Mouse (Mus musculus): ENCODE data around the gene Tbkbp1.
A peak's percentile ranks its signal among the peaks of the same experiment; 100 is the strongest.

The Tbkbp1 gene

DNA sequence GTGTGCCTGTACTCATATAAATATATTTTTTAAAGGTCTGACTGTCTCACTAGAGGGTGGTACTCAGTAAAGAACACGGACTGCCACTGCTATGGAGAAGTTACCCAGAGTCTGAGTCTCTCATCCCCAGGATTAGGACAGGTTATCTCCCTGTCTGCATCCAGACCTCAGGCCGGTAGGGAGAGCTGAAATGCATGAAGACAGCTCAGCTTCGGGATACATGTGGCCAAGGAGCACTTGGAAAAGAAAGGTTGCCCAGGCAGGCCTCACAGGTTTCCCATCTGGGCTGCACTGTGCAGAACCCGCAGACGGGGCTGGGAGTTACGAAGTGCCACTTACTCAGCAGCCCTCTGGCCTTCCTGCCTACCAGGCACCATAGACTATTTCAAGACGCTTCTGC is 5.7 kb upstream of the Tbkbp1 start:
- no peak for DNase-seq (ENCODE audit: low spot score)

DNA sequence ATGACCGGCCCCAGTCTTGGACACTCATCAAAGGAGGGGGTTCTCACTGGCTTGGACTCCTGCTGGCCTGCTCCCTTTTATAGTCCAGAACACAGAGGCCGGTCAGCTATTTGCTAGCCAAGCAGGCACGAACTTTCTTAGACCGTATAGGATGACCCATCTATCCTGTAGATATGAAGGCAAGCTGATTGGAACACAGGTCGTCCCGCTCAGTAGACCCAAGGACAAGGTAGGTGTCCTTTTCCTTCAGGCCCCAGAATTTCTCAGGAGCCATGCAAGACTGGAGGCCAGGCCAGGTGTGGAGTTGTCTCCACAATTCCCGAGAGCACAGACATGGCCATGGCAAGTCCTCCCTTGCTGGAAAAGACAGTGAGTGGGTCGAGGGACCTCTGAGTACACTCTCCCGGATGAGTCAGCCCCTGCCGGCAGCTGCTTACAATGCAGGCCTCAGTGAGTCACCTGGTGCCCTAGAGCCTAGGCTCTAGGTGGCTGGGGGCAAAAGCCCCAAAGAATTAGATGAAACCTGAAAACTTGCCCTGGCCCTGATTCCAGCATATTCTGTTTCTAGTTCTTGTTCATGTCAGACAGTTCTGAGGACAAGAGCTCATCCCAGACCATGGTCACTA is 1.5 kb upstream of the Tbkbp1 start:
- DNase-seq (ENCODE audit: low spot score): peak; percentile 55

DNA sequence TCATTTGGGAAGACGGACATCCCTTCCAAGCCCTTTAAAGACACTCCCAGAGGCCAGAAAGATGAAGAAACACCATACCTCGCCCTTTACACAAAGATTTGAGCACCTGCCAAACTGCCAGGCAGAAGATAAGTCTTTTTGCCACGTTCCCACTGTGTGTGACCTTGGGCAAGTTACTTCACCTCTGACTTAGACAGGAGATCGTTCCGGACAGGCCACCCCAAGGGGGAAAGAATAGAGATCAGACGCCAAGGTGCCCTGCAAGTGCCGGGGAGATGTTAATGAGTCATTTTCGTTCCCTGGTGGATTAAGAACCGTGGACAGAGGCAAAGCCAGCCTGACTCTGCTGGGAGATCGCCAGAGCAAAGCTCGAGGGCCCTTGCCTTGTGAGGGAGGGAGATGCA is 730 bp upstream of the Tbkbp1 start:
- DNase-seq (ENCODE audit: low spot score): peak; percentile 53

DNA sequence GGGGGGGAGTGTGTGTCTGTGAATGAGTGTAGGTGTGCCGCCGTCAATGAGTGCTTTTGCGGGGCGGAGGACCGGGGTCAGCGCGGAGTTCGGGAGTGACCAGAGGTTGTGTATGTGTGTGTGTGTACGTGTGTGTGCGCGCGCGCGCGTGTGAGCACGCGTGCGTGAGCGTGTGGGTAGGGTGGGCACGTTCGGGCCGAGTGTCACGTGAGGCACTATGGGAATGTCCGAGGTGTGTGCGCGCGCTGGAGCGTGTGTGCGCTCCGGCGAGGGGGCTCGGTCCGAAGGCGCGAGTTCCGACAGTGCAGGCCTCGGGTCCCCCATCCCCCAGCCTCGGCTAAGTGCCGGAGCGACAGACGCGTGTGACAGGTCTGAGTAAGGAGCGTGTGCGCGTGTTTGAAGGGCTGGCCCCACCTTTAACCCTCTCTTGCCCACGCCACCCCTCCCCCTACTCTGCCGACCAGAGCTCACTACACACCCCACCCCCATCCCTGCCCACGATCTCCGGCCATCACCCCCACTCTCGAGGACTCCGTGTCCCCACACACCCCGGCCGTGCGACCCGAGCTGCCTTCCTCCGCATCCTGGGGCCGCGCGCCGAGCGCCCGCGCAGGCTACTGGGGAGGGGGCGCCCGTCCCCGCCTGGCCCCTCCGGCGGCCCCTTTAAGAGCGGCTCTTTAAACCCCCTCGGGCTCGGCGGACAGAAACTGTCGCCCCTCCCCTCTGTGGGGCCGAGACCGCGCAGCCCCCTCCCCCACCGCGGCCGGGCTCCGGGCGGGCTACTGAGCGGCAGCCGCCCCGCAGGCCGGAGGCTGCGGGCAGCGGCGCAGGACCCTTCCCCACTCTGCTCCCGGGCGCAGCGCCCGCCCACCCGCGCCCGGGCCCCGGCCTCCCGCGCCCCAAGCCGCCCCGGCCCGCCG is 624 bp downstream of the Tbkbp1 start:
- peak; percentile 87 for DNase-seq (ENCODE audit: low spot score)

DNA sequence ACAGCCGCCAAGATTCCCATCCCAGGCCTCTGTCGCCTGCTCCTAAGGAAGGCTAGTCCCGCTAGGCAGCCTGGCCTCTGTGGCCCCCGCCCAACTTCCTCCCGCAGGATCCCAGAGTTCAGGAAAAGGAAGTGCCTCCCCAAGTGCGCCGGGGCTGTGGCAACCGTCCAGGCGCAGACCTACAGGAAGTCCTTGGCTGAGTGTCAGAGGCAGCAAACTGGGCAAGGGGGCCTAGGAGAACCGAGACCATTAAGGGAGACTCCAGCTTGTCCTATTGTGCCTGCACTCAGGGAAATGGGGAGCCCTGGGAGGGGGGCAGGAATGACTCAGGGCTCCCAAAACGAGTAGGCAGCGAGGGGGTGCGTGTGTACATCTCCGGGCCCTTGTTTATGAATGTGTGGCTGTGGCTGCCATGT is 1.3 kb downstream of the Tbkbp1 start:
- peak; percentile 47 for DNase-seq (ENCODE audit: low spot score)

DNA sequence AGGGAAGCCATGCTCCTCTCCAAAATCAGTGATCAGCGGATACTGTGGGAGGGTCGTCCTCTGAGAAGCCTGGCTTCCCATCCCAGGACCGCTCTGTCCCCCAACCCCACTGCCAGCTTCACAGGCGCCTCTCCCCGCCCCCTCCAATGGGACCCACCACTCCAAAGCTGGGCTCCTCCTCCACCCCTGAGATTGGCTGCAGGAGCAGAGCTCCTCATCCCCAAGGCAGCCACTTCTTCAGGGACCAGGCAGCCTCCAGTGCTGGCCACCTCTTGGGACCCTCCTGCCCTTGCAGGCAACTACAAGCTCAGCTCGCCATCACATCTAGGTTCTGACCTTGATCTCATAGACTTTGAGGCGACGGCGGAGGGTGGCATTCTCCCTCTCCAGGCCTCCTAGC is 2.3 kb downstream of the Tbkbp1 start:
- DNase-seq (ENCODE audit: low spot score): no peak

DNA sequence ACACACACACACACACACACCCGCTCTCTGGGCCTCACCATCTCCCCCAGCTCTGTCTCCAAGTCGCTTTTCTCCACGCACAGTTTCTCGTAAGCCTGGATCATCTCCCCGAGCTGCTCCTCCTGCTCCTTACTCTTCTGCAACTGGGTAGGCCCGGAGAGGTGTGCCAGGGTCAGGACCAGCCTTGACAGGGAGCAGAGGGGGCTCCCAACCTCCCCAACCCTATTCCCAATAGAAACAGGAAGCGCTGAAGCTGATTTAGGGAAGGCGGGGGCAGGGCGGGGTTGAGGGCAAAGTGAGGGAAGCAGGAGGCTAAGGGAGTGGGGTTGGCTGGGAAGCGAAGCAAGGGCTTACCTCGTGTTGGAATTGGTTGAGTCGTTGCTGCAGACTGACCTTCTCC is 2.7 kb downstream of the Tbkbp1 start:
- DNase-seq (ENCODE audit: low spot score): no peak

DNA sequence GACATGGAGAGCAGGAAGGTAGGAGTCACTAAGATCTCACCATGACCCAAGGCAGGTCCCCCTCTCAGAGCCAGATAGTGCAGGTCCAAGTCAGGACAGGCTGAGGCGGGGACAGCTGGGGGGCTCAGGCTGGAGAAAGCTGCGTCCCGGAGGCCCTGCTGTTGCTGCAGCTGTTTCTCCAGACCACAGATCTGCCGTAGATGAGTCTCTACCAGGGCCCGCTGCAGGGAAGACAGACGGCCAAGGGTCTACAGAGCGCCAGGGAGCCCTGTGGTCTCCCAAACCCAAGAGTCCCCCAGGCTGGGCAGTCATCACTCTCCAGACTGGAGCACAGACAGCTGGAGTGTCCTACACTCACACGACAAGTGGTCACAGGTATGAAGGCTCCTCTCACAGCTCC is 4.0 kb downstream of the Tbkbp1 start:
- DNase-seq (ENCODE audit: low spot score): no peak

DNA sequence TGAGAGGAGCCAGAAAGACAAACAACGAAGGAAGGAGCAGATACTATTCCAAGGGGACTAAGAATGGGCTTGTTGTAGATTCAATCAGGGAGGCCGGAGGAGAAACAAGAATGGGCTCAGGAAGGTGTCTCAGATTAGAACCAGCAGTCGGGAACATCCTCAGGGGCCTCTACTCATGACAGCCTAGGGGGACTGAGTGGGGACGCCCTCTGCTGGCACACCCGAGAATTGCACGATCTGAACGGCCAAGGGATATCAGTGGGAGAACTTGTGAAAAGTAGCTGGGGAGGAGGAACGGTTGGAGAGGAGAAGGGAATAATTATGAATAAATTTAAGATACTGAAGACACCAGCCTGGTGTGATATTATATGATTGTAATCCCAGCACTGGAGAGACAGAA is 4.6 kb downstream of the Tbkbp1 start:
- DNase-seq (ENCODE audit: low spot score): peak; percentile 89

DNA sequence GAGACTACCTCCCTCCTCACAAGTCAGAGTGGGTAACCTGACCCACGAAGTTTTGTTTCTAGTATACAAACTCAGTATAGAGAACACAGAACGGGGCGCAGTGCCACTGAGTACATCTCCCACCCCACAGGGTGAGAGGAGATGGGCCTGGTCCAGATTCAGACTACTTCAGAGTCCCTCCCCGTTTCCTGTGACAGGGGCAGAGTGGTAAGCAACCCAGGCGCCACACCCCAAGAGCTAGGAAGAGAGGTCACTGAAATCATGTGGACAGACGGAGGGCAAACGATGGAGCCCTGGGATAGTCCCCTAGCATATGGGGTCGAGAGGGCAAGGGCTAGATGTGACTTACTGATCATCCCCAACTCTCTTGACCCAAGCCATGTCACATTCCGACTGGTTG is 5.3 kb downstream of the Tbkbp1 start:
- no peak for DNase-seq (ENCODE audit: low spot score)

DNA sequence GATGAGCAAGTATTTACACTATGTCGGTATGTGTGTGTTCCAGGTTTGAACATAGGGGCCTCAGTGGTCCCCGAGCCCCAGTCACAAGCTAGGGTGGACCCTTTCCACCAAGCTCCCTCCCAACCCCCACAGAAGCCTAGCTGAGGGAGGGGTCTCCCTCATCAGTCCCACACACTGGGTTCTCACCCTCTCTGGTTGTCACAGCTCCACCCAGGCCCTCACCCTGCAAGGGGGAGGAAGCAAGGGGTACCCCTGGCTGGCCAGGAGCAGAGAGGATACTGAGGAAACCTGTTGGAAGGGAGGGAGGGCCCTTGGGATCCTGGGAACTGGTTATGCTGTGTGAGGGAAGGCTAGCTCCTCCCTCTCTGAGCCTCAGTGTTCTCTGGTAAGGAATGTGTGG is 6.0 kb downstream of the Tbkbp1 start:
- DNase-seq (ENCODE audit: low spot score): no peak

DNA sequence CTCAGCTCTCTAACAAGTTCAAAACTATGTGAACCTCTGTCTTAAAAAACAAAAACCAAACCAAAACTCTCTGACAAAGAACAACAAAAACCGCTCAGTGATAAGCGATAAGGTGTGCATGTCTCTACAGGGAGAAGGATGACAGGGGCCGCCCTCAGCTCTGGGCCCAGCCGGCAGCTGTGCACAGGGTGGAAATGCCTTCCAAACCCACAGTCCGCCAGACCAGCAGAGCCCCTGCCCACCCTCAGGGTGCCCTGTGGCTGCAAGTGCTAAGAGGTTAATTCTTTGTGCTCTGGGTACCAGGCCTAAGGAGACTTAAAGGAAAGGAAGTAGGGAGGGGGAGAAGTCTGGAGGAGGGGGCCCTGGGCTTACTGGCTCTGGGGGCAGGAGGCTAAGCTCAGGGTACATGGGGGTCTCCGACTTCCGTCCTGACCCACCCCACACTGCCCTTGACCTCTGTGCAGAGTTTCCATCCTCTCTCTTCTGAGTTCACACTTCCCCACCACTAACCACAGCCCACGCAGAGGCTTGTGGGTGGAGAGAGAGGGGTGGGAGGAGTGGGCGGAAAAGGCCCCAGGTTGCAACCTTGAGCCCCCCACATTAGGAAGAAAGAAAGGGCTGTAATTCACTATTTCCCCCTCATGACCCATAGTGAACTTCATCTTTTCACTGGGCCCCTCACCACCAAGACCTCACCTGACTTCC is 7.9 kb downstream of the Tbkbp1 start:
- DNase-seq (ENCODE audit: low spot score): no peak

DNA sequence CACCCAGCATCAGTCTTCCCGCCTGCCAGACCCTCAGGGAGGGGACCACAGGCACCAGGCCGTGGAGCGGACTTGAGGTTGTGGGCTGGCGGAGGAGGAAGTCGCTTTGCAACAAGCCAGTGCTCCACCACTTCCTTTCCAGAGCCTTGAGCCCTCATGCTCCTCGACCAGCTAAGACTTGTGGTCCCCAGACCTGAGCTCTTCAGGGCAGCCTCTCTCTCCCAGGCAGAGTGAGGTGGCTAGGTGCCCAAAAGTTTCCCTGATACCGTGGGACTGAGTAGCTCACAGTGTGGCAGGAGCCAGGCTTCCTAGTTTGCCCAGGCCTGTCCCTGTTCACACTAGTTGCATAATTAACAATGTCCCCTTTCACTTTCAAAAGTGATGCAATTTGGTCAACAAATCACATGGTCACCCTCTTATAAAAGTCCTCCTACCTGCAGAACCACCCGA is 9.1 kb downstream of the Tbkbp1 start:
- DNase-seq (ENCODE audit: low spot score): no peak

DNA sequence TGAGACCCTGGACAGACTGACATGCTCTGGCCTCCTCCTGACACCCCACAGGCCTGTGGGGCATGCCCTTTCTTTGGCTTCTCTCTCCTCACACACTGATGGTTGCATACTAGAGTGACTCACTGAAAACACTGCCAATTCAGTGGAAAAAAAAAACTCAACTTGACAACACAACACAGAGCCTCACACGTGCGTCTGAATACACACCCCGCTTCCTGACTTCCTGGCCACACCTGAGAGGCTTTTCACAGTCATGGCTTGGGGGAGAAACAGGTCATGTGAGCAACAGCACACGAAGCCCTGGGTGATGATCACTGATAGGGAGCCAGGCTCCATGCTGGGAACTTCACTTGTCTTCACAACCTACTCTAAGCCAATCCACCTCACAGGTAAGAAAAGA is 10.5 kb downstream of the Tbkbp1 start:
- no peak for DNase-seq (ENCODE audit: low spot score)

DNA sequence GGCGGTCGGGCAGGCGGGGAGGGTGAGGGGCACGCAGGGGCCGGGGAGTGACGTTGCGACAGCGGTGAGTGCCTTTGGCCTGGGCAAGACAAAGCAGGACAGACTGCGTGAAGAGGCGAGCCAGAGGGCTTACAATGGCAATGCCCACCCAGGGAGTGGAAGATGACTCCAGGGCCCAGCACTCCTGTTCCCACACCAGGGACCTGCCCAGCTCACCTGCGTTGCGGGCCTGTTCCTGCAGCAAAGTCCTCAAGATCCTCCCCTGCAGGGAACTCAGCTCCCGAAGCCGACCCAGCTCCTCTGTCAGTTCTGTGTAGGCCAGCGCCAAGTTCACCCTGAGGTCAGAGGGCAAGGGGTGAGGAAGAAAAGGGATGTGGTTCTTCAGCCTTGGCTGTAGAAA is 12.0 kb downstream of the Tbkbp1 start:
- no peak for DNase-seq (ENCODE audit: low spot score)

DNA sequence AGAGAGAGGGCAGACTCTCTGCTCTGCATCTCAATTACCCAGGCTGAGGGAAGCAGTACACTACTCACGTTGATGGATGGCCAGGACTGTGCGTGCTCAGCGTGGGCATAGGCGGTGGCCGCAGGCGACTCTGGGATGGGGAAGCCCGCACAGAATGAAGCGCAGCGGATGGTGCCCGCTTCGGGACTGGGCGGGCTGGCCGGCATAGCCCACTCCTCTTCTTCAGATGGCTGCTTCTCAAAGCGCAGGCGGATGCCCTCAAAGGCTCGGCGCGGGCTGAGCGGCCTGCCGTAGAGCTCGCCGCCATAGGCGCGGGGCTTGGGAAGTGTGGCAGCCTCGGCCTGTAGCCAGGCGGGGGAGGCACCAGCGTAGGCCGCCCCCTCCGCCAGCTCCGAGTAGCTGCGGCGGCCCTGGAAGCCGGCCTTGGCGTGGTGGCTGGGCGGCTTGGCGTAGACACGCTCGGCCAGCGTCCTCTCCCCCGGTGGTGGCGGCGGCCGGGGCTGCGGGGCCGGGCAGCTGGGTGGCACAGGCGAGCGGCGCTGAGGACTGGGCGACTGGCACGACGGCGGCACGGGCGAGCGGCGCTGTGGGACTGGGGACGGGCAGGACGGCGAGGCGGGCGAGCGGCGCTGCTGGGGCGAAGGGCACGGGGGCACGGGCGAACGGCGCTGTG is 12.6 kb downstream of the Tbkbp1 start:
- no peak for DNase-seq (ENCODE audit: low spot score)

DNA sequence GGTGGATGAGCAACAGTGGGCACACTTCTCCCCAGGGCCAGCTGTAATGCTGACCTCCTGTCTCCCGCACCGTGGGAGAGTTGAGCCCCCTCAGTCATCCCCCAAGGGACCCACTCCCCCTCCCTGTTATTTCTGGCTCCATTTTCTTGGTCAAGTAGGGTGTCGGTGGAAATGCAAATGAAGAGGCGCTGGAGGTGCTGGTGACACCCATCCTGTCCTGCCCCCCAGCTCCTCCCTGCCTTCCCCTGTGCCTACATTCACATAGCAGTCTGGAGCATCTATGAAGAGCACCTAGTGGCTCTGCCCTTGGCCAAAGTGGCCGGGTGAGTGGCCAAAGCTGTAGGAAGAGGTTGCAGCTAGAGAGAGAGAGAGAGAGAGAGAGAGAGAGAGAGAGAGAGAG is 18.0 kb downstream of the Tbkbp1 start:
- DNase-seq (ENCODE audit: low spot score): no peak

DNA sequence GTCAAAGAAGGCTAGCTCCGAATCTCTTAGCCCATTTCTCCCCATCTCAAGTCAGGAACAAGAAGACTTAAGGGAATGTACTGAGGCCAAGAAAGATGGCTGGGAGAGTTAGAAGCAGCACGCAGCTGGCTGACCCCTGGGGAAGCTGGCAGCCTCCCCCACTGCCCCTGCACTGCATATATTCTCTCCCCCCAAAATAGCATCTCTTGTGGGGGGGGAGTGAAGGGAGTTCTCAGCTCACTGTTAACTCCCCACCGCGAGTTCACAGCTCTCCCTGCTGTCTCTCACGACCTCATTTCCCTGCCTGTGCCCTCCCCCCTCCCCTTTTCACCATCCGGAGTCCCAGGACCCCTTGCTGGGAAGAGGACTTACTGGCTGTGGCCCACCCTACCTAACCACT is 19.1 kb downstream of the Tbkbp1 start:
- no peak for DNase-seq (ENCODE audit: low spot score)

DNA sequence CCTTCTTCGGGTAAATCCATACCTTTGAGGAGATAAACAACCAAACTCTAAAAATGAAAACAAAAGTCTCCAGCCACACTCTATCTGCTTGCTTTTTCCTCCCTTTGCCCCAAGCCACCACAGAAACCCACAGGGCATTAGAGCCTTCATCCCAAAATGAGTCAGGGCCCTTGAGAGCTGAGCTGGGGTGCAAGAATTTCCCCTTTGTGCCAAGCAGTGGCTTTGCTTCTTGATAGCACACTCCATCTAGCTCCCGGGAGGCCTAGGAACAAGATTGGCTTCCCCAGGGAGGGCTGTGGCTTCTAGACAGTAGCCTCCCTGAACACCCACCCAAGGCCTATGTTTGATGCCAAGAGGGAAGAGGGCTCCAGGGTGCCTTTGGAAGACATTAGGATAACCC is 19.6 kb downstream of the Tbkbp1 start:
- DNase-seq (ENCODE audit: low spot score): no peak

DNA sequence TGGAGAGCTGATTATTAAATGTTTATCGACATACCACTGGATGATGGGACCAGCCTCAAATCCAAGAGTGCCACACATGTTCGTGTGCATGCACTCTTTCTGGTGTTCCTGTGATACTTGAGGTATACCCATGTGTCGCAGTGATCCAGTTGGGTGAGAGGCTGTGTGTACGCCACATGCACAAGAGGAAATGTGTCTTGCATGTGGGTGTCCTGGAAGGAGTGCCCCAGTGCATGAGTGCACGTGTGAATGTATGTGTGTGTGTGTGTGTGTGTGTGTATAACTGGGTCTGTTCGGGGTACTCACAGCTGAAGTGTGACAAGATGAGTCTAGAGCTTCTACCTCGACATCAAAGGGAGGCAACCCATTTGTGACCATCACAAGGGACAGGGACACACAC is 21.0 kb downstream of the Tbkbp1 start:
- DNase-seq (ENCODE audit: low spot score): no peak

DNA sequence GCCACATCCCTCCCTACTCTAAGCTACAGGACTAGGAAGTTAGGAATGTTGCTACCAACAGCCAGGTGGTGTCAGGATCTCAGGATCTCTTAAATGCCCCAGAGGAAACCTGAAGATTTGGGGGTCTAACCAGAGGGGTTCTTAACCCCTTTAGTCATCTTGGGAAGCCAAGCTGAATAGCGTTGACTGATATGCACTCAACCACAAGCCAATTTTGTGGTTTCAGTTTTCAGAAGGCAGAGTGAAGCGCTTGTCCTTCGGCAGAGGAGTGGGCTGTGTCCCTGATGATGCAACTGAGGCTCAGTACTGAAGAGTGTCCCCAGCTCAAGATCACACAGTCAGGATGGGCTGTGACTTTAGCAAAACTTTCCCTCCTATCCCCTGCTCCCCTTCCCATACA is 22.3 kb downstream of the Tbkbp1 start:
- no peak for DNase-seq (ENCODE audit: low spot score)

DNA sequence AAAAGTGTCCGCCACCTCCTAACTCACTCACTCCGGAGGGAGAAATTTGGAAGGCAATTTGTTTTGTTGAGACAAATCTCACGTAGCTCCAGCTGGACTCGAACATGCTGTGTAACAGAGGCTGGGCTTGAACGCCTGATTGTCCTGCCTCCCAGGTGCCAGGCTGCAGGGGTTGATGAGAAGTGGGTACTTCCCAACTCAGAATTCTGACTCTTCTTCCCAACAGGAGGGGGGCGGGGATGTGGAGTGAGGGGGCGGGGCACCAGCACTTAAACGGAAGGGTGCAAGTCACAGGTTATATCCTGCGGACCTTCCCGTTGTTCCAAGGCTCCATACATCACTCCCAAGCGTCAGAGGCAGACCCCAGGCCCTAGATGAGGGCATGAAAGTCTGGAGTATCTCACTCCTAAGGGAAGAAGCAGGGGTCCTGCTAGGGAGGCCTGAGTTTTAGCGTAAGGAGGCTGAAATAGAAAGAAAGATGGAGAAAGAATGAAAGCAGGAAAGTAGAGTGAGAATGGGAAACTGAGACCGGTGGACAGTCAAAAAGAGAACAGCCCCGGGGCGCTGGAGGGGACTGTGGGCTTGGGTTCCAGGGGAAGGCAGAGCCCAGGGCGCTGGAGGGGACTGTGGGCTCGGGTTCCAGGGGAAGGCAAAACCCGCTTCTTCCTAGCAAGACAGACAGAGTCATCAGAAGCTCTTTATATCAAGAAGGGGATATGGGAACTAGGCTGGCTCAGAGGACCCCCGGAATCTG is 23.6 kb downstream of the Tbkbp1 start:
- no peak for DNase-seq (ENCODE audit: low spot score)
